Mouse (Mus musculus) liver, adult 2 months (tissue): ENCODE results near the gene Rfc2.

Experiments used
- CTCF ChIP-seq: fragments of 200-500 bp; IDR thresholded peaks from 2 replicates; pipeline ENCODE4 v1.5.1; 2011; ENCODE audit warnings: low read depth, low read length, control low read depth
- POLR2A ChIP-seq: fragments of 200-500 bp; IDR thresholded peaks from 2 replicates; pipeline ENCODE4 v1.6.1; 2011; ENCODE audit warnings: low read length, control low read depth; ENCODE audit not compliant: insufficient read depth; ENCODE audit errors: extremely low read depth

- TF ChIP-seq POLR2A, result no peak
- TF ChIP-seq CTCF, result no peak
Measured at GRCm38 (mm10) chr5:134615780-134616179, 34.6 kb downstream of the Rfc2 start.
